Mouse (Mus musculus): ENCODE data around the gene Rasgef1b. TPM values are rescaled to one million over a fixed set of nuclear protein-coding genes. Genes with fewer than 3 reads are reported as not detected.

Rasgef1b gene
- polyA plus RNA-seq, 1 experiment from 2014 or later, result 115 TPM

DNA sequence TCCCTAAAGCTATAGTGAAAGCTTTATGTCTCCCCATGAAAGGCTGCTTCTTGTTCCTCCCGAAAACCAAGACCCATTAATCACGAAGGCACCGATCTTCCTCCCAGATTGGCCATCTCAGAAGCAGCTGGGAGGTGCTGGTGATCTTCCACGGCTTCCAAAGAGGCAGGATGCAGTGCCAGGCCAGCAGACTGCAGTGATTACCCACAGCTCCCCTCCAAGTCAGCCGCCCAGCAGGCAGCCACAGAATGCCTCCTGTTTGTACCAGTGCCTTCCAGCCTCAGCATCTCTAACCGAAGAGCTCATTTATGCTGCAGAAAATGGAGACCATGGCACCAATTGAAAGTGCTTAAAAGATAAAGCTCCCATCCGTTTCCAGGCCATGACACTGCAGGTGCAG is 131.2 kb downstream of the Rasgef1b start:
- Histone ChIP-seq H3K4me3 (no peak overlapping the region), H3K27ac (replicated peaks) (peak overlapping the region; percentile 79), H3K9me3 (no peaks in the 10 kb centered on the region), H3K27me3 (no peaks in the 10 kb centered on the region), H3K4me1 (peaks cover 30% of the 10 kb centered on the region), H3K4me2 (replicated peaks) (no peak overlapping the region), H3K9ac (replicated peaks) (no peak overlapping the region), H3K36me3 (no peaks in the 10 kb centered on the region)
- WGBS, result 35% methylated on average over 7 of the region's 7 CpGs
- ATAC-seq (replicated peaks), result peak; percentile 69

DNA sequence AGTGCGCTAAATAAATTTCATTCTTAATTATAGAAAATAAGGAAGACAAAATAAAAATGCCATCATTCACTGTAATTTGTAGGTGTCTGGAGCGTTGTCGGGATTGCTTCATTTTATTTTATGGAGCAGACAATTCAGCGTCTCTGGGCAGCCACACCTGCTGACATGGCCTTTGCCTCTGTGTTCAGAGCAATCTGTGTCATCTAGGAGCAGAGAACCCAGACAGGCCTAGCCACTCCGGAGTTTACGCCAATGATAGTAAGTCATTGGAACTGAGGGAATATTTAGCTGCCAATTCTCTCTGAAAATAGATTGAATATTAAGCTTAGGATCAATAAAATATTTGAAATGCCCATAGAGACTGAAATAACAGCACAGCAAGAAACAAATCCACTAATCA is 137.5 kb downstream of the Rasgef1b start:
- H3K4me2 ChIP-seq (replicated peaks), result no peak overlapping the region
- no peaks in the 10 kb centered on the region for H3K27me3 ChIP-seq
- no peak overlapping the region for H3K9ac ChIP-seq (replicated peaks)
- H3K4me3 ChIP-seq, result no peak overlapping the region
- 43% methylated on average over 6 of the region's 6 CpGs for WGBS
- peaks cover 5% of the 10 kb centered on the region for H3K4me1 ChIP-seq
- H3K27ac ChIP-seq (replicated peaks), result no peak overlapping the region
- H3K9me3 ChIP-seq, result no peaks in the 10 kb centered on the region
- ATAC-seq (replicated peaks), result no peak
- H3K36me3 ChIP-seq, result no peaks in the 10 kb centered on the region

DNA sequence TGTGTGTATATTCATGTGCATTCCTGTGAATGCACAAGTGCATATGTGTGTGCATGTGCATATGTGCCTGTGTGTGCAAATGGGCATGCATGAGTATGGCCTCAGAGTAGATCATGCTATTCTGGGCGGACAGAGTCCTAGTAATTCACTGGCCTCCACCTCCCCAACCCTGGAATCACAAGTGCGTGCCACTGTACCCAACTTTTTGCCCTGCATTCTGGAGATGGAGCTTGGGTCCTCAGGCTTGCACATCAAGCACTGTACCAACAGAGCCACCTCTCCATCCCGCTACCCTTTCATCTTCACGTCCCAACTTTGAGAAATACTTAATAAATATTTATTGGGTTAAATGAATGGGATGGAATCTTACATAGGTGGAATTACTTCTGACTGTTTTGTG is 138.3 kb downstream of the Rasgef1b start:
- Histone ChIP-seq H3K4me1 (peaks cover 12% of the 10 kb centered on the region), H3K4me3 (no peak overlapping the region), H3K9ac (replicated peaks) (no peak overlapping the region), H3K9me3 (no peaks in the 10 kb centered on the region), H3K36me3 (no peaks in the 10 kb centered on the region), H3K27ac (replicated peaks) (no peak overlapping the region), H3K27me3 (no peaks in the 10 kb centered on the region), H3K4me2 (replicated peaks) (no peak overlapping the region)
- WGBS, result 83% methylated on average over 4 of the region's 4 CpGs
- ATAC-seq (replicated peaks), result no peak

DNA sequence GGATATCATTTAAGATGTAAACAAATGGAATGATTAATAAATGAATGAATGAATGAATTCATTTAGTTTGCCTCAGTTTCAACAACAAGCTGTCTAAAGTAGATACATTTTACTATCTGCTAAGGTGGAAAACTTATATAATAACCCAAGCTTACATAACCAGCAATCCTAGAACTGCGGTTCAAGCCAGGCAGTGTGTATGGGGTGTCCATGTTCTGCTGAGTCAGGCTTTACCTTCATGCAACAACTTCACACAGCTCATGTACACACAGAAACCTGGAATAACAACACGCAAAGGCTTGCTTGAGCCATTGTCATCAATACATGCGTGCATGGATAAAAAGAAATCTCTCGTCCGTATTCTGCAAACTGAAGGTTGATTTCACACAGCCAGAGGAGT is 140.9 kb downstream of the Rasgef1b start:
- no peaks in the 10 kb centered on the region for H3K9me3 ChIP-seq
- ATAC-seq (replicated peaks), result no peak
- no peak overlapping the region for H3K4me3 ChIP-seq
- no peak overlapping the region for H3K9ac ChIP-seq (replicated peaks)
- peak overlapping the region; percentile 46; the same call in 1 of the 2 replicates for H3K27ac ChIP-seq (replicated peaks)
- 67% methylated on average over 5 of the region's 5 CpGs for WGBS
- H3K4me1 ChIP-seq, result peaks cover 17% of the 10 kb centered on the region
- H3K4me2 ChIP-seq (replicated peaks), result no peak overlapping the region
- H3K36me3 ChIP-seq, result no peaks in the 10 kb centered on the region
- H3K27me3 ChIP-seq, result no peaks in the 10 kb centered on the region

DNA sequence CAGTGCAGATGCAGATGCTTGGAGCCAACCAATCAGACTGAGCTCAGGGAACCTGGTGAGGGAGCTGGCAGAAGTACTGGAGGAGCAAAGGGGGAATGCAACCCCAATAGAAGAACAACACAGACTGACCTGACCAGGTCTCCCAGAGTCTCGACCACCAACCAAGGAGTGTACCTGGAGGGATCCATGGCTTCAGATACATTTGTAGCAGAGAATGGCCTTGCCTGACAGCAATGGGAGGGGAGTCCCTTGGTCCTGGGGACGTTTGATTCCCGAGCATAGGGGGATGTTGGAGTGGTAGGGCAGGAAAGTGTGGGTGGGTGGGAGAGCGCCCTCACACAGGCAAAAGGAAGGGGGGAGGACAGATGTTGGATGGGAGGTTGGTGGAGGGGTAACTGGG is 141.3 kb downstream of the Rasgef1b start:
- H3K9ac ChIP-seq (replicated peaks), result no peak overlapping the region
- H3K27me3 ChIP-seq, result no peaks in the 10 kb centered on the region
- H3K9me3 ChIP-seq, result no peaks in the 10 kb centered on the region
- WGBS, result 87% methylated on average over 4 of the region's 4 CpGs
- no peaks in the 10 kb centered on the region for H3K36me3 ChIP-seq
- H3K27ac ChIP-seq (replicated peaks), result no peak overlapping the region
- ATAC-seq (replicated peaks), result no peak
- no peak overlapping the region for H3K4me2 ChIP-seq (replicated peaks)
- H3K4me3 ChIP-seq, result no peak overlapping the region
- H3K4me1 ChIP-seq, result peaks cover 17% of the 10 kb centered on the region

DNA sequence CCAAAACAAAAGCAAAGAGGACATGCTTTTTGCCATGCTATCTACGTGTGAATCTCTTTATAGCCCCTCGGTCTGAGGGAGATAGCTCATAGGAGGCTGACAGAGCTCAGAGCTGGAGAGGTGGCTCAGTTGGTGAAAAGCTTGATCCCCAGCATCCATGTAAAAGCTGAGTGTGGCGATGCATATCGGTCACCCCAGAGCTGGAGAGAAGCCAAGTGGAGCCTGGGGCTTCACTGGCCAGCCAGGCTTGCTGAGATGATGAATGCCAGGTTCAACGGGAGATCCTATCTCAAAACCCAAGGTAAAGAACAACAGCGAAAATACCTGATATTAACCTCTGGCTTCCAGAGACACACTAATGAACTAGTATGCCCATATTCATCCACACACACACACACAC is 142.6 kb downstream of the Rasgef1b start:
- peaks cover 22% of the 10 kb centered on the region for H3K4me1 ChIP-seq
- no peak overlapping the region for H3K4me3 ChIP-seq
- no peak for ATAC-seq (replicated peaks)
- no peaks in the 10 kb centered on the region for H3K27me3 ChIP-seq
- WGBS, result 84% methylated on average over 6 of the region's 6 CpGs
- H3K4me2 ChIP-seq (replicated peaks), result no peak overlapping the region
- H3K9me3 ChIP-seq, result no peaks in the 10 kb centered on the region
- H3K27ac ChIP-seq (replicated peaks), result peak overlapping the region; percentile 38; the same call in 1 of the 2 replicates
- H3K9ac ChIP-seq (replicated peaks), result no peak overlapping the region
- no peaks in the 10 kb centered on the region for H3K36me3 ChIP-seq

DNA sequence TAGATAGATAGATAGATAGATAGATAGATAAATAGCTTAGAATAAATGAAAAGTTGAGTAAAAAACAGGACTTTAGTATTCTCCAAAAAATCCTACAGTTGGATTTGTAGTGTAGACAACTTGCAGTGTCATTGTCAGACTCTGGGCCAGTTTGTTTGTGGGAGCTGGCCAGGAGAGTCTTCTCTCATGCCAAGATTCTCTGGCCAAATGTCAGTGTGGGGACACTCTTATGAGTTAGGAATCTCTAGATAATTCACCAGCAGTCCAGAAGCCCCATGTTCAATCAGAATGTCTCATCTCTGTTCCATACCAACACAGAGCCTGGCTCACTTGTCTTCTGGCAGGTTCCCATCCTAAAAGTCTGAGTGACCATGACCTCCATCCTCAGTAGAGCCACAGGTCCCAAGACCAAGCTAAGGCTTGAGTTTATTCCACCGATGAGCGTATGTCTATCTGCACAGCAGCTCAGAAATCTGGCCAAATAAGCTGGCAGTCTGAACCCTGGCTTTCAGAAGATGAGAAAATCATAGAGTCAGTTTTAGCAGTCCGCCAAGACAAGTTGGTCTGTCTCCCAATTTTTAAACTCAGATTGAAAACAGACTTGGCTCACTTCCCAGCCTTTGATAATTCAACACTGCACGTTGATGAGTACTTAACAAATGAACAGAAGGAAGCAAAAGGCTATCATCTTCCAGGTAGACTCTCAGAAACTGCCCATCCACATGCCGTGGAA is 143.5 kb downstream of the Rasgef1b start:
- Histone ChIP-seq H3K4me3 (no peak overlapping the region), H3K27me3 (no peaks in the 10 kb centered on the region; the same call in 1 of the 2 replicates), H3K36me3 (no peaks in the 10 kb centered on the region), H3K9me3 (no peaks in the 10 kb centered on the region), H3K27ac (replicated peaks) (peak overlapping the region; percentile 38), H3K4me1 (peaks cover 22% of the 10 kb centered on the region), H3K4me2 (replicated peaks) (no peak overlapping the region), H3K9ac (replicated peaks) (no peak overlapping the region)
- ATAC-seq (replicated peaks), result no peak
- WGBS, result 49% methylated on average over 5 of the region's 5 CpGs

DNA sequence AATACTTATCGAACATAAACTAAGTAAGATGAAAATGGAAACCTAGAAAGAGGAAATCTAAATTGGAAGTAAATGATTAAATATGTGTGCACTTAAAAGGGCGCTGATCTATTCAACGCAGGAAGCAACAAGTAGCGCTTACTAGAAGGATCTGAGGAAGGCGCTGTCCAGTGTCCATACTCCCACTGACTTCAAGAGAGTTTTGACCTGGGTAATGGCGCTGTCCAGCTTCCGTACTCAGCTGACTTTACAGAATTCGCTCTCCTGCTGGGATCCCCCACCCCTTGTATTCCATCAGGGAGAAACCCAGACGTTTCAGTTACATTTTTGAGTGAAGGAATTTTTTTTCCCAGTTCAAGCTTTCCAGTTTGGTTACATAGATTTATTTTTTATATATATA is 144.6 kb downstream of the Rasgef1b start:
- no peak overlapping the region for H3K9ac ChIP-seq (replicated peaks)
- no peak overlapping the region for H3K4me3 ChIP-seq
- 90% methylated on average over 9 of the region's 9 CpGs for WGBS
- no peak for ATAC-seq (replicated peaks)
- H3K27me3 ChIP-seq, result no peaks in the 10 kb centered on the region; the same call in 1 of the 2 replicates
- H3K36me3 ChIP-seq, result no peaks in the 10 kb centered on the region
- H3K4me1 ChIP-seq, result peaks cover 27% of the 10 kb centered on the region
- no peaks in the 10 kb centered on the region for H3K9me3 ChIP-seq
- no peak overlapping the region for H3K4me2 ChIP-seq (replicated peaks)
- H3K27ac ChIP-seq (replicated peaks), result no peak overlapping the region

DNA sequence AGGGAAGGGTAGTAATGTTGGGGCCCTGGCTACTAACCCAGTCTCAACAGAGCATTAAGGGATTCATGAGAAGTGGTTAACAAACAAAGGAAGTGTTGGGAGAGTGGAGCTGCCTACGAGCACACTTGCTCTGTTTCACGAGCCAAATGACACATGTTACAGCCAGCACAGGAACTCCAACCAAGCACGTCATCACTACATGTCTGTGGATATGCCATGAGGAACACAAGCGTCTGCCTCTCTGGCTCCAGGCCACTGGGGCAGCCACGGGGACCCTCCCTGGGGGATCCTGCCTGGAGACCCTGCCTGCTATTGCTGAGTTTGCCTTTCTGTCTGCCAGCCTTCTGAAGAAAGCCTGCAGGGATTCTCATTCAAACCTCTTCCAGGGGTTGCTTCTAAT is 146.8 kb downstream of the Rasgef1b start:
- Histone ChIP-seq H3K27me3 (peaks cover 3% of the 10 kb centered on the region; the same call in 1 of the 2 replicates), H3K4me1 (peaks cover 29% of the 10 kb centered on the region), H3K36me3 (no peaks in the 10 kb centered on the region), H3K4me3 (no peak overlapping the region), H3K27ac (replicated peaks) (peak overlapping the region; percentile 9; the same call in 1 of the 2 replicates), H3K9ac (replicated peaks) (no peak overlapping the region), H3K9me3 (no peaks in the 10 kb centered on the region), H3K4me2 (replicated peaks) (no peak overlapping the region)
- peak; percentile 32; the same call in 1 of the 2 replicates for ATAC-seq (replicated peaks)
- WGBS, result 11% methylated on average over 5 of the region's 5 CpGs

DNA sequence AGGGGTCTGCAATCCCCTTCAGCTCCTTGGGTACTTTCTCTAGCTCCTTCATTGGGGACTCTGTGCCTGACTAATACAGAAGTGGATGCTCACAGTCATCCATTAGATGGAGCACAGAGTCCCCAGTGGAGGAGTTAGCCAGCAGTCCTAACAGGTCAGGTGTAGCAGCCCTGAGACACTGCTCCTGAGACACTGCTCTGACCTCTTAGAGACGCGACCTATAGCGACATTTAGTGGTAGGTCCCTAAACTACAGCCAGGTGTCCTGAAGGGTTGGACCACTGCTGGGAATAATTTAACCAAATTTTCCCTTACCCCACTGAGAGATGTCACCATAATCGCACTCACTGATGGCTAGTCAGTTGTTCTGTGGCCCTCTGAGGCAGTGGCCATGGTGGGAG is 150.2 kb downstream of the Rasgef1b start:
- Histone ChIP-seq H3K9ac (replicated peaks) (no peak overlapping the region), H3K4me1 (peaks cover 17% of the 10 kb centered on the region), H3K36me3 (no peaks in the 10 kb centered on the region), H3K4me2 (replicated peaks) (no peak overlapping the region), H3K27ac (replicated peaks) (no peak overlapping the region), H3K27me3 (peaks cover 3% of the 10 kb centered on the region; the same call in 1 of the 2 replicates), H3K9me3 (no peaks in the 10 kb centered on the region), H3K4me3 (no peak overlapping the region)
- 6% methylated on average over 4 of the region's 4 CpGs for WGBS
- 0 out of 2 replicates have a peak, but pooled peaks have one; percentile 57 for ATAC-seq (replicated peaks)

DNA sequence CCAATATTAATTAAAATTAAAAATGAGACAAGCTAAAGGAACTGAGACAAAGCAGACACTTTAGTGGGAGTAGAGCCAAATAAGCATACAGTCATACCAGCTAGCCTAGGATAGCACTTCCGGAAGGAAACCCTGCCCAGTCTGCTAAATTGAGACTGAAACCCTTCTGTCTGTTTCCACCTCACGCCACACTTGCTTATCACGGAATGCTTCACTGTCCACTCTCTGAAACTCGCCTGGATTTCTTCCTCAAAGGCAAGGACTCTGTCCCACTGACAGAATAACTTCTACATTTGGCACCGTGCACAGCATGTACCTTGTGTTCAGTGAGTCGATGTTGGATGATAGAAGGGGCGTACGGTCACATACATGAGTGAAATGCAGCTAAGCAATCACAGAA is 153.0 kb downstream of the Rasgef1b start:
- Histone ChIP-seq H3K27ac (replicated peaks) (no peak overlapping the region), H3K9me3 (no peaks in the 10 kb centered on the region), H3K4me2 (replicated peaks) (no peak overlapping the region), H3K4me1 (peaks cover 19% of the 10 kb centered on the region), H3K27me3 (peaks cover 3% of the 10 kb centered on the region; the same call in 1 of the 2 replicates), H3K36me3 (no peaks in the 10 kb centered on the region), H3K9ac (replicated peaks) (no peak overlapping the region), H3K4me3 (no peak overlapping the region)
- WGBS, result 85% methylated on average over 8 of the region's 8 CpGs
- ATAC-seq (replicated peaks), result no peak

DNA sequence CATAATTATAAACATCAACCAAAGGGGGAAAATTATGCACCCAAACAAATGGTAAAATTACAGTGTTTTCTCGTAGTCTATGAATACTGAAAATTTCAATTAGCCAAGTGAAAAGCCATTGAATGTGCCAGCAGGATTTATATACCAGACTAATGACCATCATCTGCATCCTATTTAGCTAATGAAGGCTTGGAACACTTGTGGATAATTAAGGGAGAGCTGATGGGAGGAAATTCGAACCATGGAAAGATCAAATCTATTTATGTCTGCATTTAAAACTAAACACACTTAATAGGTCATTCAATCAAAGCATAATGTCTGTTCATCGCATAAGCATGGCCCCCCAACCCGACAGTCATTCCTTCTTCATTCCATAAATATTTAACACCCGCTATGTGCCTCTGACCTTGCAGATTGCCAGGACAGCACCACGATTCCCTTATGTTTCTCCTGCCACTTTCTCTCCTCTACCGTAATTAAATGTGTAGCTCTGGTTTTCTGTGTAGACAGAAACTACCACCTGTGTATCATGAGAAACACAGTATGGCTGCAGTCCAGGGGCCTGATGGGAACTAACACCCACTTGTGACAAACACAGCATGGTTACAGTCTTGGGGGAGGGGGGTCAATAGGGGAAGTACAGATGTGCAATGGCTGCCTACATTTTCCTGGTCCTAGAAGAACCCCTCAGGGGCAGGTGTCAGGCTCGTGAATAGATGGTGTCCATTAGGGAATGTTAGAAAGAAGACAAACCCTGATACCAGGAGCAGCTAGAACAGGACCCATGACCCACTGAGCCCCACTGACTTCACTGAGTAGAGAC is 164.2 kb downstream of the Rasgef1b start:
- no peak overlapping the region for H3K27ac ChIP-seq (replicated peaks)
- H3K4me2 ChIP-seq (replicated peaks), result no peak overlapping the region
- no peaks in the 10 kb centered on the region for H3K36me3 ChIP-seq
- H3K9ac ChIP-seq (replicated peaks), result no peak overlapping the region
- H3K9me3 ChIP-seq, result no peaks in the 10 kb centered on the region
- H3K27me3 ChIP-seq, result peaks cover 17% of the 10 kb centered on the region; the same call in 1 of the 2 replicates
- 19% methylated on average over 8 of the region's 8 CpGs for WGBS
- peaks cover 15% of the 10 kb centered on the region; the same call in 1 of the 2 replicates for H3K4me1 ChIP-seq
- peak; percentile 76 for ATAC-seq (replicated peaks)
- no peak overlapping the region for H3K4me3 ChIP-seq

All from forebrain, embryonic 15.5 days (tissue).